Mouse (Mus musculus): ENCODE measurements around the gene Asb17. TPM values are rescaled to one million over a fixed set of nuclear protein-coding genes. Genes with fewer than 3 reads are reported as not detected.
"Not testable (repeated sequence)": the region's sequence is repeated elsewhere in the genome, so short reads cannot be mapped to it uniquely, and the experiment has no call there.

Gene Asb17
- polyA plus RNA-seq, 1 experiment from 2014 or later: 0.09 TPM

GRCm38 (mm10) chr3:153829788-153830187, 14.2 kb upstream of the Asb17 start:
- not testable (repeated sequence) for H3K9me3 ChIP-seq (ENCODE audit: control insufficient read depth, low read length); H3K27me3 ChIP-seq (ENCODE audit: control insufficient read depth, insufficient read depth, low read depth, low read length); H3K4me2 ChIP-seq (ENCODE audit: low read depth, low read length); ATAC-seq (ENCODE audit: low read depth); H3K4me3 ChIP-seq (ENCODE audit: low read length); H3K36me3 ChIP-seq (ENCODE audit: control insufficient read depth, insufficient read depth, low read length); H3K27ac ChIP-seq (ENCODE audit: low read length); H3K4me1 ChIP-seq (replicated peaks; ENCODE audit: control insufficient read depth, insufficient read depth, low read length); H3K9ac ChIP-seq (ENCODE audit: low read length)
- WGBS: 96% methylated on average over 3 of the region's 3 CpGs

DNA sequence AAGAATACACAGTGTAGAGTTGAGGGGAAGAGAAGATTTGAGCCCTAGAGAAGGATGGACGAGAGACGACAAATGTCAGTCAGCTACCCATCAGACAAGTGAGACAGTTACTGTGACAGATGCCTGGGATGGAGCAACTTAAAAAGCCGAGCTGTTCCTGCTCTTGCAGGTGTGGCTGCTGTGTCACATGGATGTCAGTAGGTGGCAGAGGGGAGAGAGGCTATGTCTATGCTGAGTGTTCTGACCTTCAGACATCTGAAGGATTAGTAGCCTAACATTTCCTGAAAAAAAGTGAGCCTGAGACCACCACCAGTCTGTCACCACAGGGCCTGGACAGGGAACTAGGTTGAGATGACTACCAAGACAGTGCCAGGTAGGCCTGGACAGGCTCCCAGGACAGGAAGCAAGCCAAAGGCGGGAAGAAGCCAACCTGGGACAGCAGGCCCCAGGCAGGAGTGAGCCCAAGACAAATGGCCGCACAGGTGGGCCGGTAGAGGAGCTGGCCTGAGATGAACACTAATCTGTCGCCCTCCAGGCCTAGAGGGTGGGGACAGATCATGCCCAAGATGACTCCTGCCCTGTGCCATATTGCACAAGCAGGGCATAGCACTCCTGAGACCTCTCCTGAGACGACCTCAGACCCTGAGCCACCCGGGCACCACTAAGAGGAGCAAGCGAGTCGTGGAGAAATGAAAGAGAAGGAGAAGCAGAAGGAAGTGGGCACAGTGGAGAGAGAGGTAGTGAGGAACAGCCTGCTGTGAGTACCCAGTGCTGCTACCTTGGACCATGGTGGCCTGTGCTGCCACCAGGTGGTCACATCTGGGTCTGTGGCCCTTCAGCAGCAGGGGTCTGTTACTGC, 12.8 kb upstream of the Asb17 start:
- H3K4me3 ChIP-seq (ENCODE audit: low read length): no peak overlapping the region
- no peaks in the 10 kb centered on the region for H3K27me3 ChIP-seq (ENCODE audit: control insufficient read depth, insufficient read depth, low read depth, low read length)
- no peaks in the 10 kb centered on the region for H3K36me3 ChIP-seq (ENCODE audit: control insufficient read depth, insufficient read depth, low read length)
- H3K27ac ChIP-seq (ENCODE audit: low read length): no peak overlapping the region
- peak; percentile 63; the same call in 1 of the 2 replicates for ATAC-seq (ENCODE audit: low read depth)
- no peak overlapping the region for H3K9ac ChIP-seq (ENCODE audit: low read length)
- H3K4me2 ChIP-seq (ENCODE audit: low read depth, low read length): no peak overlapping the region
- no peaks in the 10 kb centered on the region for H3K9me3 ChIP-seq (ENCODE audit: control insufficient read depth, low read length)
- no peaks in the 10 kb centered on the region for H3K4me1 ChIP-seq (replicated peaks; ENCODE audit: control insufficient read depth, insufficient read depth, low read length)
- 72% methylated on average over 11 of the region's 11 CpGs for WGBS

DNA sequence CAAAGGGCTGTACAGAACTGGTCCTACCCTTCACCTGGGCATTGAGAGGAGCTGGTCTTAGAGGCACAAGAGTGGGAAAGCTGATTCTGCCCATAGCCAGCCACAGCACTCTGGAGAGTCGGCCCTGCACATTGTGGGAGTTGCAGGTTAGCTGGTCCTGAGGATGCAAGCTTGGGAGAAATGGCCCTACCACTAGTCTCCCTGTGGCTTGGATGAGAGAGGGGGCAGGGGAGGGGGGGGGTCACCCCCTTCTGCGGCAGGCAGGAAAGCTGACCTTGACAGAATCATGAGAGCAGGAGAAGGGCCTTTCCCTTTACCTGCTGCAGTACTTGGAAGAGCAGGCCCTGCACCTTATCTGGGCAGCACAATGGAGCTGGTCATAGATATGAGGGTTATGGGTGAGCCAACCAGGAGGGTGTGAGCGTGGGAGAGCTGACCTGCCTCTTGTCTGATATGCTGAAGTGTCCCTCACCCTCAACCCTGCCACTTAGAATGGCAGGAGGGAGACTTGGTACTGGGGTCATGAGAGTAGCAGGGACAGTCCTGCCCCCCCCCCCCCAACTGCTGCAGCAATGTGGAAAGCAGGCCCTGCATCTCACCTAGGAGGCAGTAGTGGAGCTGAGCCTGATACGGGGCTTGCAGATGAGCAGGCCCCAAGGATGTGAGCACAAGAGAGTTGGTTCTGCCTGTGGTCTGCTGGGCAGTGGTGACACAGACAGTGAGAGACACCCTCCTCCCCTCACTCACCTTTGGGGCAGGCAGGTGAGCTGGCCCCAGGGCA, 11.9 kb upstream of the Asb17 start:
- Histone ChIP-seq H3K36me3 (ENCODE audit: control insufficient read depth, insufficient read depth, low read length) (no peaks in the 10 kb centered on the region), H3K9me3 (ENCODE audit: control insufficient read depth, low read length) (no peaks in the 10 kb centered on the region), H3K27ac (ENCODE audit: low read length) (no peak overlapping the region), H3K4me3 (ENCODE audit: low read length) (no peak overlapping the region), H3K27me3 (ENCODE audit: control insufficient read depth, insufficient read depth, low read depth, low read length) (no peaks in the 10 kb centered on the region), H3K4me1 (replicated peaks; ENCODE audit: control insufficient read depth, insufficient read depth, low read length) (no peaks in the 10 kb centered on the region), H3K4me2 (ENCODE audit: low read depth, low read length) (no peak overlapping the region), H3K9ac (ENCODE audit: low read length) (no peak overlapping the region)
- 75% methylated on average over 4 of the region's 4 CpGs for WGBS
- no peak for ATAC-seq (ENCODE audit: low read depth)

DNA sequence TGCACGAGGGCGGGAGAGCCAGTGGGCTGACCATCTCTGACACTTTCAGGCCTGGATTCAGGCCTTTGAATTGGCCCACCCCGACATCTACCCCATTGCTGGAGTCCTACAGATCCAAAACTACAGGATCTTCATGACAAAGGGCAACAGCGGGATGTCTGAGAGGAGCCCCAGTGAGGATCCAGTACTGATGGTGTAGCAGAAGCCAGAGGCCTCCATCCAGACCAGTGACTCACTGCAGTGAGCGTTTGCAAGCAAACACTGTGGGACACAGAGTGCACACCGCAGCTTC, 11.4 kb upstream of the Asb17 start:
- Histone ChIP-seq H3K4me3 (ENCODE audit: low read length) (no peak overlapping the region), H3K4me1 (replicated peaks; ENCODE audit: control insufficient read depth, insufficient read depth, low read length) (no peaks in the 10 kb centered on the region), H3K27ac (ENCODE audit: low read length) (no peak overlapping the region), H3K36me3 (ENCODE audit: control insufficient read depth, insufficient read depth, low read length) (no peaks in the 10 kb centered on the region), H3K27me3 (ENCODE audit: control insufficient read depth, insufficient read depth, low read depth, low read length) (no peaks in the 10 kb centered on the region), H3K9ac (ENCODE audit: low read length) (no peak overlapping the region), H3K9me3 (ENCODE audit: control insufficient read depth, low read length) (no peaks in the 10 kb centered on the region), H3K4me2 (ENCODE audit: low read depth, low read length) (no peak overlapping the region)
- no peak for ATAC-seq (ENCODE audit: low read depth)
- WGBS: 60% methylated on average over 6 of the region's 6 CpGs

GRCm38 (mm10) chr3:153834071-153834470, 9.9 kb upstream of the Asb17 start:
- Histone ChIP-seq H3K9me3 (ENCODE audit: control insufficient read depth, low read length) (no peaks in the 10 kb centered on the region), H3K36me3 (ENCODE audit: control insufficient read depth, insufficient read depth, low read length) (no peaks in the 10 kb centered on the region), H3K27ac (ENCODE audit: low read length) (no peak overlapping the region), H3K4me3 (ENCODE audit: low read length) (no peak overlapping the region), H3K9ac (ENCODE audit: low read length) (no peak overlapping the region), H3K27me3 (ENCODE audit: control insufficient read depth, insufficient read depth, low read depth, low read length) (no peaks in the 10 kb centered on the region), H3K4me1 (replicated peaks; ENCODE audit: control insufficient read depth, insufficient read depth, low read length) (no peaks in the 10 kb centered on the region), H3K4me2 (ENCODE audit: low read depth, low read length) (no peak overlapping the region)
- ATAC-seq (ENCODE audit: low read depth): no peak
- WGBS: 84% methylated on average over 4 of the region's 4 CpGs

DNA sequence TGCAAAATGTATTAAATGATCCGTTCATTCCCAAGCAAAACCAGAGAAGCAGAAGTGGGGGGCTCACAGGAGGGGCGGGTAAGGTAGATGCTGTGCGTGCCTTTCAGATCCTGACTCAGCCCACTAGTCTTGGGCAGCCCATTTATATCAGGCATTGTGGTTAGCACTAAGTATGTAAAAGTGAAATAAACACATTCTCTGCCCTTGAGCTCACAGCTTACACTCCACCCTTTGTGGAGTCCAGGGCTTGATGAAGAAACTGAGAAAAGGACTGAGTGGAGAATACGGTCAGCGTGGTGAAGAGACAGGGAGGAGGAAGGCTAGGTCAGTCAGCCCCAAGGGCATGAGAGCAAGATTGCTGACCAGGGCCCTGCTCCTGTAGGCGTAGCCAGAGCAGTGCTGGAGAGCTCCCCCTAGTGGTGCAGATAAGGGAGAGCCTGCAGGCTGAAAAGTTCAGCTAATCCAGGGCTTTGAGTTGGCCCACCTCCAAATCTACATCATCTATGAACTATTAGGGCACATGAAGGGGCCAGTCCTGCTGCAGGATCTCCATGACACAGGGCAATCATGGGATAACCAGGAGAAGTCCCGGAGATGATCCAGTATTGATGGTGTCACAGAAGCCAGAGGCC, 8.4 kb upstream of the Asb17 start:
- H3K36me3 ChIP-seq (ENCODE audit: control insufficient read depth, insufficient read depth, low read length): no peaks in the 10 kb centered on the region
- no peak overlapping the region for H3K4me2 ChIP-seq (ENCODE audit: low read depth, low read length)
- no peak overlapping the region for H3K4me3 ChIP-seq (ENCODE audit: low read length)
- H3K9me3 ChIP-seq (ENCODE audit: control insufficient read depth, low read length): no peaks in the 10 kb centered on the region
- peak; percentile 72 for ATAC-seq (ENCODE audit: low read depth)
- WGBS: 57% methylated on average over 7 of the region's 7 CpGs
- H3K27me3 ChIP-seq (ENCODE audit: control insufficient read depth, insufficient read depth, low read depth, low read length): no peaks in the 10 kb centered on the region
- no peak overlapping the region for H3K27ac ChIP-seq (ENCODE audit: low read length)
- no peak overlapping the region for H3K9ac ChIP-seq (ENCODE audit: low read length)
- no peaks in the 10 kb centered on the region for H3K4me1 ChIP-seq (replicated peaks; ENCODE audit: control insufficient read depth, insufficient read depth, low read length)

DNA sequence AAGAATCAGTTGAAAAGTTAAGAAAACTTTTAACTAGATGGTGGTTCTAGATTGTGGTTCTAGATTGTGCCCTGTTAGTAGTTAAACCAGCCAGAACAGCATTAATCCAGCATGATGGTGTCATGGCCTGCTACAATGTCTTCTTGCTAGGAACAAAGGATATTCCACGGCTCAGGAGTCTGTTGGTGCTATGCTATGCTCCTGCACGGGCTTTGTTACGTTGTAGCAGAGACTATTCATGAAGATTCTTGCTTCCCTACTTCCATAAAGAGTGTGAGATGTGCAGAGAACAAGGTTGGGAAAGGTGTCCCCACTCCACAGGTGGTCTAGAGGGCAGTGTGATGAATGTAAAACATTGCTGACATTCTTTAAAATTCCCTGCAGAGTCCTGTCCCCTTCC, 7.7 kb upstream of the Asb17 start:
- no peak overlapping the region for H3K4me3 ChIP-seq (ENCODE audit: low read length)
- H3K4me1 ChIP-seq (replicated peaks; ENCODE audit: control insufficient read depth, insufficient read depth, low read length): no peaks in the 10 kb centered on the region
- H3K27ac ChIP-seq (ENCODE audit: low read length): no peak overlapping the region
- H3K36me3 ChIP-seq (ENCODE audit: control insufficient read depth, insufficient read depth, low read length): no peaks in the 10 kb centered on the region
- H3K27me3 ChIP-seq (ENCODE audit: control insufficient read depth, insufficient read depth, low read depth, low read length): no peaks in the 10 kb centered on the region
- no peak for ATAC-seq (ENCODE audit: low read depth)
- H3K9me3 ChIP-seq (ENCODE audit: control insufficient read depth, low read length): no peaks in the 10 kb centered on the region
- H3K9ac ChIP-seq (ENCODE audit: low read length): no peak overlapping the region
- no peak overlapping the region for H3K4me2 ChIP-seq (ENCODE audit: low read depth, low read length)
- WGBS: 79% methylated on average over 3 of the region's 3 CpGs

DNA sequence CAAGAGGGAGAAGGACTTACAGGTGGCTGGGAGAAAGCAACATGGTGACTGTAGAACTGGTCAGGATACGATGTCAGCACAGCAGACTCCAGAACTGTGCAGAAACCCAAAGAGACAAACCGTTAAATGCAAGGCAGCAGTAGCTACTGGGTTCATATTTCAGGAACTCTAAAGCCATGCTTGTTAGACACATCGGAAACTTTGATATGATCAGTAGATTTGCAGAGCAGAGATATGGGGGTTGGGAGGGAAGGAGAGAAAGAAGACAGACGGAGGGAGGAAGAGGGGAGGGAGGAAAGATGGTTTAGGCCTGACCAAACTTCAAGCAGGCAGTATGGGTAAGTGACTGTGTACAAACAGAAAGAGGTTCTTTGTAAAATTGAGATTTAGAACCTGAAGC, 6.4 kb upstream of the Asb17 start:
- no peak overlapping the region for H3K4me3 ChIP-seq (ENCODE audit: low read length)
- H3K9ac ChIP-seq (ENCODE audit: low read length): no peak overlapping the region
- H3K4me2 ChIP-seq (ENCODE audit: low read depth, low read length): no peak overlapping the region
- no peaks in the 10 kb centered on the region for H3K27me3 ChIP-seq (ENCODE audit: control insufficient read depth, insufficient read depth, low read depth, low read length)
- H3K27ac ChIP-seq (ENCODE audit: low read length): no peak overlapping the region
- no peaks in the 10 kb centered on the region for H3K36me3 ChIP-seq (ENCODE audit: control insufficient read depth, insufficient read depth, low read length)
- ATAC-seq (ENCODE audit: low read depth): no peak
- H3K4me1 ChIP-seq (replicated peaks; ENCODE audit: control insufficient read depth, insufficient read depth, low read length): no peaks in the 10 kb centered on the region
- WGBS: 43% methylated on average over 4 of the region's 4 CpGs
- H3K9me3 ChIP-seq (ENCODE audit: control insufficient read depth, low read length): no peaks in the 10 kb centered on the region

DNA sequence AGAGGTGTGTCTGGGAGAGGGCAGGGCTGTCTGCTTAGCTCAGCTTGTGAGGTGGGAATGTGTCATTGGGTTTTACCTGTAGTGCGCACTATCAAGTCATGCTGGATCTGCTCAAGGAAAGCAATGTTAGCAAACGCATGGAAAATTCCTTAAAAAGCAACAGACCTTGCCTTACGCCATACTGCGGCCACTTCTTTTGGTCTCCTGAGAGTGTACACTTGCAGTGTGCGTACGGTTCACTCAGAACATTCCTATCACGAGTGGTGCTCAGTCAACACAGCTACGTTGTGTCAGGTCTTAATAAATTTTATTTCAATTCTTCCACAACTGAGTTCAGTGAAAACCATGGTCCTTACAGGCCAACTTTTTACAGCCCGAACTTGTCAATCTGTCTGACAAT, 748 bp downstream of the Asb17 start:
- WGBS: 65% methylated on average over 9 of the region's 9 CpGs
- no peak overlapping the region for H3K4me3 ChIP-seq (ENCODE audit: low read length)
- no peaks in the 10 kb centered on the region for H3K4me1 ChIP-seq (replicated peaks; ENCODE audit: control insufficient read depth, insufficient read depth, low read length)
- H3K9me3 ChIP-seq (ENCODE audit: control insufficient read depth, low read length): no peaks in the 10 kb centered on the region
- no peaks in the 10 kb centered on the region for H3K36me3 ChIP-seq (ENCODE audit: control insufficient read depth, insufficient read depth, low read length)
- ATAC-seq (ENCODE audit: low read depth): no peak
- no peak overlapping the region for H3K27ac ChIP-seq (ENCODE audit: low read length)
- no peak overlapping the region for H3K9ac ChIP-seq (ENCODE audit: low read length)
- H3K4me2 ChIP-seq (ENCODE audit: low read depth, low read length): no peak overlapping the region
- no peaks in the 10 kb centered on the region for H3K27me3 ChIP-seq (ENCODE audit: control insufficient read depth, insufficient read depth, low read depth, low read length)
